Mouse (Mus musculus) hindbrain, embryonic 11.5 days (tissue): ENCODE results near the gene Got1. TPM values are rescaled to one million over a fixed set of nuclear protein-coding genes. Genes with fewer than 3 reads are reported as not detected.

ENCODE experiments used
- ATAC-seq: fragments of 200-750 bp; cut with Nextera tagmentation; 2 replicates; pipeline ENCODE4 v1.8.0; 2017; ENCODE audit warnings: mild to moderate bottlenecking, moderate TSS enrichment, moderate library complexity; ENCODE audit not compliant: low FRiP score
- DNase-seq: peaks from one replicate; pipeline ENCODE4 v3.0.0-alpha.2; 2015; ENCODE audit warnings: low spot score
- H3K27ac ChIP-seq: fragments of 300-500 bp; sonication (generic); 2 replicates; pipeline ENCODE4 v1.5.1; 2014; ENCODE audit warnings: mild to moderate bottlenecking, low read depth, low read length
- H3K27me3 ChIP-seq: fragments of 300-500 bp; sonication (generic); 2 replicates; pipeline ENCODE4 v1.6.1; 2014; ENCODE audit warnings: mild to moderate bottlenecking, low read length, moderate library complexity, mixed read lengths; ENCODE audit not compliant: control insufficient read depth, insufficient read depth
- H3K36me3 ChIP-seq: fragments of 300-500 bp; sonication (generic); 2 replicates; pipeline ENCODE4 v1.6.1; 2014; ENCODE audit warnings: mild to moderate bottlenecking, low read length, moderate library complexity, mixed read lengths; ENCODE audit not compliant: control insufficient read depth, insufficient read depth
- H3K4me1 ChIP-seq: fragments of 300-500 bp; sonication (generic); replicated peaks from 2 replicates; pipeline ENCODE4 v1.6.1; 2014; ENCODE audit warnings: low read length, mixed read lengths; ENCODE audit not compliant: control insufficient read depth, insufficient read depth
- H3K4me2 ChIP-seq: fragments of 300-500 bp; sonication (generic); replicated peaks from 2 replicates; pipeline ENCODE4 v1.6.1; 2014; ENCODE audit warnings: mild to moderate bottlenecking, low read depth, low read length
- H3K4me3 ChIP-seq: fragments of 300-500 bp; sonication (generic); 2 replicates; pipeline ENCODE4 v1.5.1; 2014; ENCODE audit warnings: low read depth, low read length
- H3K9ac ChIP-seq: fragments of 300-500 bp; sonication (generic); 2 replicates; pipeline ENCODE4 v1.6.1; 2014; ENCODE audit warnings: low read depth, low read length
- H3K9me3 ChIP-seq: fragments of 300-500 bp; sonication (generic); 2 replicates; pipeline ENCODE4 v1.6.1; 2016; ENCODE audit warnings: low read length; ENCODE audit not compliant: control insufficient read depth
- WGBS: fragments of 180-500 bp; shearing (Covaris S2); extraction: QIAGEN DNeasy Blood & Tissue Kit; methylation state at CpG from one replicate; pipeline ENCODE4 v1.1.7; 2014; 5-methylcytosine and 5-hydroxymethylcytosine counted together
- polyA plus RNA-seq: library from polyadenylated mRNA; unstranded; fragments of >200 nt; fragmentation: Nextera tagmentation; extraction: Ambion mirVana; gene quantifications from 2 replicates; pipeline ENCODE4 v1.2.1, GENCODE M21; 2014

The Got1 gene
- polyA plus RNA-seq, 1 experiment from 2014 or later = 51.0 TPM

DNA sequence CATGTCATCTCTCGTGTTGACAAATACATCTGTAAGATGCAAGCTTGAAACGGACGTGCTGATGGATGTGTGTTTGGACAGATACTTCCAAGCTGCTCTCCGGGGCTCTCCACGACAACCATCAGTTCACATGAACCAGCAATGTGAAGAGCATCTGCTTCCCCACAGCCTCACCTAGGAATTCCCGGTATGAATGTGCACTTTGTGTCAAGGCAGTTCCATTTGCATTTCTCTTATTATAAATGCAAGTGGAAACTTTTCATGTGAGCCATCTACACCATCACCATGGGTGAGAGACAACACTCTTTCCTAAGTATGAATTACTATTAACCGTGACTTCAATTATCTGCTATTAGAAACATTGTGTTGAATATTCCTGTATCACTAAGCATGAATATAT lies 6.6 kb downstream of the Got1 start:
- Histone ChIP-seq H3K4me3 (no peak overlapping the region), H3K27ac (no peak overlapping the region), H3K4me1 (no peaks in the 10 kb centered on the region), H3K9me3 (no peaks in the 10 kb centered on the region), H3K9ac (no peak overlapping the region), H3K4me2 (no peak overlapping the region), H3K27me3 (no peaks in the 10 kb centered on the region), H3K36me3 (peaks cover 9% of the 10 kb centered on the region; the same call in 1 of the 2 replicates)
- WGBS = 74% methylated on average over 7 of the region's 7 CpGs
- DNase-seq = no peak
- no peak for ATAC-seq

- H3K4me2 ChIP-seq = no peak overlapping the region
- no peak for DNase-seq
- H3K36me3 ChIP-seq = peaks cover 10% of the 10 kb centered on the region
- no peak overlapping the region for H3K27ac ChIP-seq
- H3K9me3 ChIP-seq = no peaks in the 10 kb centered on the region
- no peaks in the 10 kb centered on the region for H3K27me3 ChIP-seq
- ATAC-seq = no peak
- no peak overlapping the region for H3K9ac ChIP-seq
- no peak overlapping the region for H3K4me3 ChIP-seq
- 85% methylated on average over 6 of the region's 6 CpGs for WGBS
- no peaks in the 10 kb centered on the region for H3K4me1 ChIP-seq
Measured at GRCm38 (mm10) chr19:43517320-43517719, 7.1 kb downstream of the Got1 start.

- DNase-seq = no peak
- no peaks in the 10 kb centered on the region for H3K4me1 ChIP-seq
- H3K4me3 ChIP-seq = no peak overlapping the region
- H3K9me3 ChIP-seq = no peaks in the 10 kb centered on the region
- H3K27me3 ChIP-seq = no peaks in the 10 kb centered on the region
- 90% methylated on average over 14 of the region's 14 CpGs for WGBS
- no peak for ATAC-seq
- no peak overlapping the region for H3K4me2 ChIP-seq
- H3K36me3 ChIP-seq = peaks cover 12% of the 10 kb centered on the region
- H3K27ac ChIP-seq = no peak overlapping the region
- H3K9ac ChIP-seq = no peak overlapping the region
Measured at GRCm38 (mm10) chr19:43516397-43517035, 7.9 kb downstream of the Got1 start.

DNA sequence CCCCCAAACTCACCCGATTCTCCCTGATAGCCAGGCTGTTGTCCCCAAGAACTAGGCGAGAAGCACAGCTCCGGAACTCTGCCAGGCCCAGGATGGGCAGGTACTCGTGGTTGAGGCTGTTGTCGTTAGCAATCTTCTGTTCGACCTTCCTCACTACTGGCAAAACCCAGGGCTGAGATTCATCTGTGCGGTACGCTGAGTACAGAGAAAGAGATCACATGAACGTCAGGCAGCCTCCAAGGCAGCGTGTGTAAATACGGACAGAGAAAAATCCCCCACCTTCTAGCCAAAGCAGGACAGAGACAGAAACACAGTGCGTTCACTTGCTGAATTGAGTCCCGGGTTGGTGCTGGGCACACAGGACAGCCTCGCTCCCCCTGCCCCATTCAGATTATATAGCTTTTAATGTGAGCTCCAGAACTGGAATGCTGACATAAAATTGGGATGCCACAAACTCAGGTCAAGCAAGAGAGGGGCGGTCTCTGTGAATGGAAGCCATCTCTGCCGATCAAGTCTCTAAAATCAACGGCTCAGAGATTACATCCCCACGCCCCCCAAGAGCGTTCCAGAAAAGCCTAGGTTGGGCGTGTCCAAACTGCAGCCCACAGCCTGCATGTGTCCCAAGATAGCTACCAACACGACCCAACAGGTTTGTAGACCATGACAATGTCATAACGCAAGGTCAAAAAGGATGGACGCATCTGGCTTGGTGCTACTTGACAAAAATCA lies 8.6 kb downstream of the Got1 start:
- Histone ChIP-seq H3K27ac (no peak overlapping the region), H3K4me1 (no peaks in the 10 kb centered on the region), H3K9me3 (no peaks in the 10 kb centered on the region), H3K27me3 (no peaks in the 10 kb centered on the region), H3K36me3 (peaks cover 12% of the 10 kb centered on the region), H3K4me3 (no peak overlapping the region), H3K4me2 (no peak overlapping the region), H3K9ac (no peak overlapping the region)
- no peak for ATAC-seq
- DNase-seq = no peak
- 93% methylated on average over 23 of the region's 23 CpGs for WGBS

- DNase-seq = no peak
- 96% methylated on average over 8 of the region's 8 CpGs for WGBS
Measured at GRCm38 (mm10) chr19:43513874-43514273, 10.5 kb downstream of the Got1 start.

DNA sequence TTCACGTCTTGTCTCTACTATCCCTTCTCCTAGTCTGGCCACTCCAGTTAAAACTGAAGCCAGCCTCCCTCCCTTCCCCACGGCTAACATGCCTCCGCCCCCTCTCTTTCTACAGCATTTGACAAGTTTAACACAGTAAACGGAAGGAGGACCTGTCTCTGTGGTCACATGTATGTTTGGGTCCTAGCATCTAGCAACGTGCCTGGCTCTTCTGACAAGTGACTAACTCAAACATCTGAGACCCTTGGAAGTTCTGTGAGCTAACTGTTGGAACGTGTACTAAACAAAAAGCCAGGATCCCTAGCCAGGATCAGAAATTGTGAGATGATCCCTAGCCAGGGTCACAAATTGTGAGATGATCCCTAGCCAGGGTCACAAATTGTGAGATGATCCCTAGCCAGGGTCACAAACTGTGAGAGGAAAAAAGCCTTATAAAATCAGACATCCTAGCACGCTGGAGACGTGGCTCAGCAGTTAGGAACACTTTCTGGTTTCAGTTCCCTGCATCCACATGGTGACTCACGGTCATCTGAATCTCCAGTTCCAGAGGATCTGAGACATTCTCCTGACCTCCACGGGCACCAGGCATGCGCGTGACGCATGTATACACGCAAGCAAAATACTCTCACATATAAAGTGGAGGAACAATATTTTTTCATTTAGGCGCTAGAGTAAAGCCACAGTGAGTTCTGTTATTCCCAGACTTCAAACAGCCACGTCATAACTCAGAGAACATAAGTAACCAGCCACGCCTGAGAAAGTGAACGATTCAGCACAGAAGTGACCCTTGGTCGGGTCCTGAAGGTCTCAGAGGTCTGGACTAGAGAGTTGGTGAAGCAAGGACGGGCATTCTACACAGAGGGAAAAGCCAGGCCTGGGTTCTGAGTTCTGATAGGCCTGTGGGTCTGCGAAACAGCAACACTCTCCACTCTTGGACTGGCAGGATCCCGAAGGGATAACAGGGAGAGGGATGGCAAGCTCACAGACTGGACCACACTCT lies 12.5 kb downstream of the Got1 start:
- no peak overlapping the region for H3K27ac ChIP-seq
- DNase-seq = no peak
- H3K4me2 ChIP-seq = no peak overlapping the region
- H3K9me3 ChIP-seq = no peaks in the 10 kb centered on the region
- no peak overlapping the region for H3K4me3 ChIP-seq
- 85% methylated on average over 22 of the region's 22 CpGs for WGBS
- H3K4me1 ChIP-seq = no peaks in the 10 kb centered on the region
- ATAC-seq = no peak
- no peak overlapping the region for H3K9ac ChIP-seq
- no peaks in the 10 kb centered on the region for H3K27me3 ChIP-seq
- H3K36me3 ChIP-seq = peaks cover 12% of the 10 kb centered on the region

More at GRCm38 (mm10) chr19:43513874-43514273, 10.5 kb downstream of the Got1 start:
- Histone ChIP-seq H3K4me2 (no peak overlapping the region), H3K4me1 (no peaks in the 10 kb centered on the region), H3K4me3 (no peak overlapping the region), H3K9ac (no peak overlapping the region), H3K9me3 (no peaks in the 10 kb centered on the region), H3K27me3 (no peaks in the 10 kb centered on the region), H3K27ac (no peak overlapping the region), H3K36me3 (peaks cover 12% of the 10 kb centered on the region)
- ATAC-seq = no peak

- peaks cover 12% of the 10 kb centered on the region for H3K36me3 ChIP-seq
Measured at GRCm38 (mm10) chr19:43510436-43511220, 13.8 kb downstream of the Got1 start.

DNA sequence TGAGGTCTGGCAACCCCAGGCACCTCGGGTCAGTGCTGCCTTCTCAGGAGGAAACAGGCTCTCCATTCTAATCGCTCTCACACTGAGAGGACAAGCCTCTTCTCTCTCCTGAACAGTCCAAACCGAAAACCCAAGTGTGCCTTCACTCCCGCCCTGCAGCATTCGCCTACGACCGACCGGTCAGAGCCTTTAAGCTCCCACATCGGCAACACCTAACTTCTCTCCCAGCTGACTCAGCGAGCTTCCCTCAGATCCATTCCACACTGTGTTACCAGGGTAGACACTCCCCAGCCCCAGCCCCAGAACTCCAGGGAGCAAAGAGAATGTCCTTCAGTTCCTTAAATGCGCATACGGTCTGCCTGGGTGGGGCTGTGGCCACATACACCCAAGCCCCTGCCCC lies 19.0 kb downstream of the Got1 start:
- Histone ChIP-seq H3K9ac (no peak overlapping the region), H3K9me3 (no peaks in the 10 kb centered on the region), H3K36me3 (no peaks in the 10 kb centered on the region; the same call in 1 of the 2 replicates), H3K4me3 (no peak overlapping the region), H3K4me1 (no peaks in the 10 kb centered on the region), H3K27me3 (no peaks in the 10 kb centered on the region), H3K4me2 (no peak overlapping the region), H3K27ac (no peak overlapping the region)
- WGBS = 92% methylated on average over 12 of the region's 12 CpGs
- ATAC-seq = no peak
- no peak for DNase-seq

More at GRCm38 (mm10) chr19:43510436-43511220, 13.8 kb downstream of the Got1 start:
- no peak for ATAC-seq
- Histone ChIP-seq H3K27me3 (no peaks in the 10 kb centered on the region), H3K4me1 (no peaks in the 10 kb centered on the region), H3K27ac (no peak overlapping the region), H3K9ac (no peak overlapping the region), H3K4me2 (no peak overlapping the region), H3K9me3 (no peaks in the 10 kb centered on the region), H3K4me3 (no peak overlapping the region)
- DNase-seq = no peak
- 92% methylated on average over 14 of the region's 14 CpGs for WGBS
